Mouse (Mus musculus): ENCODE results near the gene Vamp2. TPM values are rescaled to one million over a fixed set of nuclear protein-coding genes. Genes with fewer than 3 reads are reported as not detected.

The Vamp2 gene
- polyA plus RNA-seq, 1 experiment from 2014 or later: 61.8 TPM

DNA sequence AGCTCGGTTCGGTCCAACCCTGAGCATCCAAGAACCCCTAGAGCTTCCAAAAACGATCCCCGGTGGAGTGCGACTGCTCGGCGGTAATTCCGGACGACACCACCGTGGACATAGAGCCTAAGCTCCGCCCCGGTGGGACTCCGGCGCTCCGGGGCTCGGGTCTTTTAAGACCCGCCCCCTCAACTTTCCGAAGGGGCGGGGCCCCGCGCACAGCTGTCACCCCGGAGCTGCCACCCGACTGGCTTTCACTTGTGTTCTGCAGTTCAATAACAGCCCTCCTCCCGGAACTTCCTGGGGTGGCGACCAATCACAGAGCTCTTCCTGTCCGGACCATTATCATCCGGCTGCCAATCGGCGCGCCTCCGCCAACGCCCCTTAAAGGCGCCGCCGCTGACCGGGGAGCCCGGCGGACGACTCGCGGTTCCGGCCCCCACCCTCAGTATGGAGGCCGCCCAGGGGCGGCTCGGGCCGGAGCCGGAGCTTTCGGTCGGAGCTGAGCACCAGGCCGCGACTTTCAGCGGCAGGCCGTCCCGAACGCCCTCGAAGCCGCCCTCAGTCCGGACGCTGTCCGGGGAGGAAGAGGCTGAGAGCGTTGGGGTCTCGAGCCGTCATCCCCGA, 28.8 kb upstream of the Vamp2 start, which contains the start of gene Borcs6:
Borcs6 (plus strand) TSS at position 361 of the 618 bp plus-strand sequence.
- Histone ChIP-seq H3K4me3 (replicated peaks) (peak within 1 kb of the TSS; percentile 89), H3K4me1 (replicated peaks) (peaks cover 24% of the 10 kb centered on the region), H3K27ac (peak within 1 kb of the TSS; percentile 91), H3K9me3 (no peaks in the 10 kb centered on the region), H3K9ac (peak within 1 kb of the TSS; percentile 81), H3K36me3 (no peaks in the 10 kb centered on the region), H3K27me3 (replicated peaks) (no peaks in the 10 kb centered on the region), H3K4me2 (replicated peaks) (peak within 1 kb of the TSS; percentile 93)
- under 1% methylated on average over 64 of the region's 64 CpGs for WGBS
- ATAC-seq: peak; percentile 92

DNA sequence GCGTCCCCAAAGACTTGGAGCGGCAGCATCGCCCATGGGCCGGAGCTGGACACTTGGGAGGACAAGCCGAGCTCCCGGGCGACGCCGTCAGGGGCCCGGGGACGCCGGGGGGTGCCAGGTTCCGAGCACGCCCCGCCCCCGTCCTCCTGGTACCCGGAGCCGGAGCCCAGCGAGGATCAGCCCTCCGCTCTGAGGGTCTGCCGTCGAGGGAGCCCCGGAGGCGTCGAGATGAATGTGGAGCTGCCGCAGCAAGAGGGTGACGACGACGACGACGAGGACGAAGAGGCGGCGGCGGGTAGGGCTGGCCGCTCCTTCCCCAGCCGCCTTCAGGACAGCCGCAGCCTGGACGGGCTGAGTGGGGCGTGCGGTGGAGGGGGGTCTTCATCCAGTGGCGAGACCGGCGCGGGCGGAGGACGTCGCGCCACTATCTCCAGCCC, 28.3 kb upstream of the Vamp2 start:
- Histone ChIP-seq H3K9ac (peak overlapping the region; percentile 81), H3K4me3 (replicated peaks) (peak overlapping the region; percentile 89), H3K36me3 (no peaks in the 10 kb centered on the region), H3K9me3 (no peaks in the 10 kb centered on the region), H3K4me1 (replicated peaks) (peaks cover 24% of the 10 kb centered on the region), H3K4me2 (replicated peaks) (peak overlapping the region; percentile 93), H3K27ac (peak overlapping the region; percentile 91), H3K27me3 (replicated peaks) (no peaks in the 10 kb centered on the region)
- under 1% methylated on average over 49 of the region's 49 CpGs for WGBS
- peak; percentile 11 for ATAC-seq

DNA sequence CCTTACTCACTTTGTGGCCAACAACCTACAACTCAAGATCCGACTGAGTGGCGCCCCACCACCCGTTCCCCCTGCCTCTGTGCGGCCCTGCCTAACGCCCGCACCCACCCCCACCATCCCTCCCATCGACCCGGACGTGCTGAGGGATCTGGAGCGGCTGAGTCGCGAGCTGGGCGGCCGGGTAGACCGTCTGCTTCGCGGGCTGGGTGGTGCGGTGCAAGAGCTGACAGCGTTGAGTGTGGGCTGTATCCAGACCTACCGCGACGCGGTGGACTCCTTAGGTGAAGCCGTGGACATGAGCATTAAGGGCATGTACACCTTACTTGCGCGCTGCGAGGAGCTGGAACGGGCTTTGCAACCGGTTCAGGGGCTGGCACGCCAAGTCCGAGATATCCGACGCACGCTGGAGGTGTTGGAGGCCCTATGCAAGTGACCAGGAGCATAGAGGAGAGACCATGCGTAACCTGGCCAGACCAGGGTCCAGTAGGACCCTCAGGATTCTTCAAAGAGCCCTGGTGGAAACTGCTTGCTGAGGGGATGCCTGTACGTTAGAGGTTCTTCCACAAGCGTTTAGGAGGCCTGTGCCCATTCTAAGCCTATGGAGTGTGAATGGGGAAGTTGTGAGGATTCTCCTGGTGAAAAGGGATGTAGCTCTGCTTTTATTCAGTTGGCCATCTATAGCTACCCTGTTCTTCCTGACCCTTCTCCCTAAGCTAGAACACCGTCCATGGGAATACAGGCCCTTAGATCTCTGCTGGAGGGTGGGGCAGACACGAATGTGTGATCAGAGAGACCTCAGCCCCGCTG, 27.6 kb upstream of the Vamp2 start:
- Histone ChIP-seq H3K27me3 (replicated peaks) (no peaks in the 10 kb centered on the region), H3K4me3 (replicated peaks) (peak overlapping the region; percentile 89), H3K27ac (peak overlapping the region; percentile 91), H3K36me3 (no peaks in the 10 kb centered on the region), H3K4me1 (replicated peaks) (peaks cover 24% of the 10 kb centered on the region), H3K4me2 (replicated peaks) (peak overlapping the region; percentile 93), H3K9me3 (no peaks in the 10 kb centered on the region), H3K9ac (peak overlapping the region; percentile 81)
- 2% methylated on average over 40 of the region's 40 CpGs for WGBS
- no peak for ATAC-seq

DNA sequence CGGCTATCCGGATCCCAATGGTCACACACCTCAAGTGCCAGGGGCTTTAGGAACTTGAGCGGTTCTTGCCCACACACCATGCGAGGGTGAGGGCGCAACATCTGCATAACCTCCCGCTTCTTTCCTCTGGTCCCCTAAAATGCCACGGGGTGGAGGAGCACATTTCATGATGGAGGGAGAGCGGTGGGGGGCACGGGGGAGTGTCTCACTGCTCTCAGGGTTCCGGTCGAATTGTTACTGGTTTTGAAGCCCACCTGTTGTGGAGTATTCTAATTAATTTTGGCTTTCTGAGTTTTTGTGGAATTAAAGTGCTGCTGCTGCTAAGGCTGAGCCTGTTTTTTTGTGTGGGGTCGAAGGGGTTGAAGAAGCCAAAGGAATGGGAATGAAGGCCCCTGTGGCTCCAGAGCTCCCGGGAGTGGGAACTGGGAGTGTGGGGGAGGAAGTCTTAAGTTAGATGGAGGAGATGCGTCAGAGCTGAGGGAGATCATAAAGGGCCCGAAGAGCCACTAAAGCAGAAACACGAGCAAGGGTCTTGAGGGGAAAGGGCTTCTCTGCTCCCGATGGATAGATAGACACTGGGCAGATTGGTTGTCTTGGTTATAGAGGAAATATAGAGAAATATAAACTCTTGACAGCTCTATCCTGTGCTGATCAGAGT, 26.9 kb upstream of the Vamp2 start:
- no peaks in the 10 kb centered on the region for H3K9me3 ChIP-seq
- H3K36me3 ChIP-seq: no peaks in the 10 kb centered on the region
- peaks cover 28% of the 10 kb centered on the region for H3K4me1 ChIP-seq (replicated peaks)
- no peaks in the 10 kb centered on the region for H3K27me3 ChIP-seq (replicated peaks)
- H3K4me3 ChIP-seq (replicated peaks): peak overlapping the region; percentile 89
- H3K9ac ChIP-seq: peak overlapping the region; percentile 81
- no peak overlapping the region; the same call in 1 of the 2 replicates for H3K27ac ChIP-seq
- no peak for ATAC-seq
- peak overlapping the region; percentile 93 for H3K4me2 ChIP-seq (replicated peaks)
- 16% methylated on average over 17 of the region's 17 CpGs for WGBS

DNA sequence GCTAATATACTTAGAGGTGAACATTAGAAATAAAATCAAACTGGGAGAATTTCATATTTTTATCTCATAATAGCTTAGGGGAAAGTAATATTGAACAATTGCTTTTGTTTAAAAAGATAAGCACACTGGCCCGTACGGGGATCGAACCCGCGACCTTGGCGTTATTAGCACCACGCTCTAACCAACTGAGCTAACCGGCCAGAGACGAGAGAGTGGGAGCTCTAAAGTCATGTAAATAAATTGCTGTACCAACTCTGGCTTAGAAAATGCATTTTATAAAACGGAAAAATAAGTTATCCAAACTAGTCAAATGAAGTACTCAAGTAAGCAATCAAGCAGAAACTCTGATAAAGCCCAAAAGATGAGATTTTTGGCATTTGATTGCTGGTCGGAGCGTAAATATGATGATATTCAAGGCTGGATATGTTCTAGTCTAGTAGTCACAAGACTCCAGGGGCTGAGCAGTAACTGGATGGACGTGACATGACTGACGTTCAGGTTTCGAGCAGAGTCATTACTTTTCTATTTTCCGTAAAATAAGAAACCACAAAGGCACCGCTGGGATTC, 26.0 kb upstream of the Vamp2 start:
- no peak for ATAC-seq
- peak overlapping the region; percentile 67 for H3K27ac ChIP-seq
- H3K36me3 ChIP-seq: no peaks in the 10 kb centered on the region
- H3K9ac ChIP-seq: 0 out of 2 replicates have a peak overlapping the region, but pooled peaks have one; percentile 29
- H3K4me2 ChIP-seq (replicated peaks): peak overlapping the region; percentile 93
- H3K4me3 ChIP-seq (replicated peaks): peak overlapping the region; percentile 66
- WGBS: under 1% methylated on average over 17 of the region's 17 CpGs
- no peaks in the 10 kb centered on the region for H3K9me3 ChIP-seq
- no peaks in the 10 kb centered on the region for H3K27me3 ChIP-seq (replicated peaks)
- peaks cover 34% of the 10 kb centered on the region for H3K4me1 ChIP-seq (replicated peaks)

DNA sequence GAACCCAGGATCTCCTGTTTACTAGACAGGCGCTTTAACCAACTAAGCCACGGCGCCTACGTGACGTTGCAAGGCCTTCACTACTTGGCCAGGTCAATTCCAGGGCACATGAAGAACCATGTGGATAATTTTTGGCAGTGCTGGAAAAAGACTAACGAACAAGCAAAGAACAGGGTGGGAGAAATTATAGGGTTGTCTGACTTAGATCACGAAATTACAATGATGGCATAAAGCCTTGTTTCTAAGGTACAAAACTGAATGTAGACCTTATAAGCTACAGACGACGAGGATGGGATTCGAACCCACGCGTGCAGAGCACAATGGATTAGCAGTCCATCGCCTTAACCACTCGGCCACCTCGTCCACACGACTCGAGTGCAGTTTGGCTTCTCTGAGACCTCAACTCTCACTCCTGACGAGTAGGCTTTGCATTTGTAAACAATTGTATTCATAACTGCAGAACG, 25.5 kb upstream of the Vamp2 start:
- Histone ChIP-seq H3K4me3 (replicated peaks) (peak overlapping the region; percentile 66), H3K9ac (0 out of 2 replicates have a peak overlapping the region, but pooled peaks have one; percentile 29), H3K4me1 (replicated peaks) (peaks cover 39% of the 10 kb centered on the region), H3K27me3 (replicated peaks) (no peaks in the 10 kb centered on the region), H3K9me3 (no peaks in the 10 kb centered on the region), H3K4me2 (replicated peaks) (peak overlapping the region; percentile 55), H3K36me3 (no peaks in the 10 kb centered on the region), H3K27ac (peak overlapping the region; percentile 67; the same call in 1 of the 2 replicates)
- under 1% methylated on average over 19 of the region's 19 CpGs for WGBS
- peak; percentile 66 for ATAC-seq

DNA sequence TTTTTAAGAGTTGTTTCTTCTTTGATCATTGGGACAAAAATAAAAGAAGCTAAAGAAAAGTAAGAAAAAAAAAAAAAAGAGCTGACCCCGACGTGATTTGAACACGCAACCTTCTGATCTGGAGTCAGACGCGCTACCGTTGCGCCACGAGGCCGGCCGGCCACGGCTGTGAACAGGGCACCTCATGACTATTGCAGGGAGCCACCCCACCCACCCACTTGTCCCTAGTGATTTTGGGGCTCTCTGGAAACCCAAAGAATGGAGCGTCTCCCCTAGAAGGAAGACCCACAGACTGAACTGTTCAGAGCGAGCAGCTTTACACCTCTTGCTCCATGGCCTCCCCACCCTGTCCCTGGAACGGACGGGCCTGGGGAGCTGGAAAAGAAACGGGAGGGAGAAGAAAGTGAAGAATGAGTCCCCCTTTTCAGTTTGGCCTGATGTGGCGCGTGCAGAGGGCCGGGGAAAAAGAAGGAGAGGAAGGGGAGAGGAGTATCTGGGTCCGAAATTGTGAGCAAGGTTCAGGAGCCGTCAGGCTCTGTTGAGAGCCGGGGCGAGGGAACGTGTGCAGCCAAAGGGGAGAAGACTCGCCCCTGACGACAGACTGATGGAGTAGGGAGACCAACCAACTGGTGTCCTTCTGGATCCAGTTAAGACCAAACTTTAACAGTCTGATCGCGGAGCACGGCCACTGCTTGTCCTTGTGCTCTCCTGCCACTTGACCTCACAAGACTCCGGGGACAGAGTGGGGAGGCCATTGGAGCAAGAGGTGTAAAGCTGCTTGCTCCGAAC, 24.7 kb upstream of the Vamp2 start:
- H3K27me3 ChIP-seq (replicated peaks): no peaks in the 10 kb centered on the region
- under 1% methylated on average over 31 of the region's 31 CpGs for WGBS
- H3K4me3 ChIP-seq (replicated peaks): peak overlapping the region; percentile 66
- H3K36me3 ChIP-seq: no peaks in the 10 kb centered on the region
- H3K9ac ChIP-seq: peak overlapping the region; percentile 66
- peak overlapping the region; percentile 65 for H3K4me2 ChIP-seq (replicated peaks)
- H3K4me1 ChIP-seq (replicated peaks): peaks cover 36% of the 10 kb centered on the region
- H3K27ac ChIP-seq: 0 out of 2 replicates have a peak overlapping the region, but pooled peaks have one; percentile 66
- H3K9me3 ChIP-seq: no peaks in the 10 kb centered on the region
- peak; percentile 45; the same call in 1 of the 2 replicates for ATAC-seq

DNA sequence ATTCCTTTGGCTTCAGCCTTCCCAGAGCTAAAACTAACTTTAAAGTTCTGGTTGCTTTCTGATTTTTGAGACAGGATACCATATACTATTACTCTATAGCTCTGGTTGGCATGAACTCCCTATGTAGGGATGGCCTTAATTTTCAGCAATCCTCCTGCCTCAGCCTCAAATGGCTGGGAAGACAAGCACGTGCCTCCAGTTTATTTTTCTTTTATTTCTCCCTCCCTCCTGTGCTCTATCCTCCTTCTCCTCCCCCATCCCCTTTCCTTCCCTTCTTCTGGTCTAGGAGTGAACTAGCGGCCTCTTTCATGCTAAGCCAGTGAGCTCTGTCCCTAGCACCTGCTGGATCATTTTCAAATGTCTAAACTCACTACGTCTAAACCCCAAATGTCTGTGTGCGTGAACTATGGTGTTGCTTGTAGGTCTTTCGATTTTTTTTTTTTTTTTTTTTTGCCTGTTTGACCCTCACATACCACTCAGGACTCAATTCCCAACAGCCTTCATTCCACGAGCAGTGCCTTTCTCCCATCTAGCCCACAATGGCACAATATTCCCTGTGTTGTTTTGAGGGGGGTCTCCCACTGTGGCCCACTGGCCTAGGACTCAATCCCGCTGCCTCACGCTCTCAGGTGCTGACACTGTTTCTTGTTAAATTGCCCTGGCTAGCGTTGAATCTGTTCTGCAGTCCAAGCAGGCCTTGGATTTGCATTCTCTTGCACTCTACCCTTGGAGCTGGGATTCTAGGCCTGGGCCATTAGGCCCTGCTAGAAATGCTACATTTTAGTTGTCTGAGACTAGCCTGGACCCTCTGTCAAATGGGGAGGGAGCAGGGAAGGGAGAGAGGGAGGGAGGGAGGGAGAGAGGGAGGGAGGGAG, 23.8 kb upstream of the Vamp2 start:
- H3K36me3 ChIP-seq: no peaks in the 10 kb centered on the region
- peak overlapping the region; percentile 66 for H3K4me3 ChIP-seq (replicated peaks)
- H3K4me1 ChIP-seq (replicated peaks): peaks cover 33% of the 10 kb centered on the region
- WGBS: 58% methylated on average over 9 of the region's 9 CpGs
- H3K9ac ChIP-seq: peak overlapping the region; percentile 66
- H3K27ac ChIP-seq: no peak overlapping the region
- H3K4me2 ChIP-seq (replicated peaks): peak overlapping the region; percentile 65
- H3K9me3 ChIP-seq: no peaks in the 10 kb centered on the region
- H3K27me3 ChIP-seq (replicated peaks): no peaks in the 10 kb centered on the region
- ATAC-seq: no peak

DNA sequence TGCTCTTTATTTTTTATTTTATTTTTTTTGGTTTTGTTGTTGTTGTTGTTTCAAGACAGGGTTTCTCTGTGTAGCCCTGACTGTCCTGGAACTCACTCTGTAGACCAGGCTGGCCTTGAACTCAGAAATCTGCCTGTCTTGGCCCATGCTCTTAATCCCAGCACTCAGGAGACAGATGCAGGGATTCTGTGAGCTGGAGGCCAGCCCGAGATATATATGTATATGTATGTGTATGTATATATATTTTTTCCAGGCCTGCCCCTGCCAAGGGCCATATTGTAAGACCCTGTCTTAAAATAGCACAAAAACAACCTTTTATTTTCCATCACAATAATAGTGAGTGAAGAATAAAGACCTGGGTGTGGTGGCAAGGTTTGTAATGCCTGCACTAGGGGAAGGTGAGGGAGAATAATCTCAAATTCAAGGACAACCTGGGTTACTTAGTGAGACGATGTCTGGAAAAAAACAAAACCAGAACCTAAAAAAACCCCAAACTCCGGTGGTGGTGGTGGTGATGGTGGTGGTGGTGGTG, 22.8 kb upstream of the Vamp2 start:
- no peak overlapping the region for H3K9ac ChIP-seq
- H3K4me2 ChIP-seq (replicated peaks): no peak overlapping the region
- H3K4me1 ChIP-seq (replicated peaks): peaks cover 32% of the 10 kb centered on the region
- no peaks in the 10 kb centered on the region for H3K27me3 ChIP-seq (replicated peaks)
- no peak overlapping the region for H3K4me3 ChIP-seq (replicated peaks)
- ATAC-seq: no peak
- WGBS: 65% methylated on average over 3 of the region's 3 CpGs
- H3K9me3 ChIP-seq: no peaks in the 10 kb centered on the region
- H3K27ac ChIP-seq: no peak overlapping the region
- no peaks in the 10 kb centered on the region for H3K36me3 ChIP-seq

DNA sequence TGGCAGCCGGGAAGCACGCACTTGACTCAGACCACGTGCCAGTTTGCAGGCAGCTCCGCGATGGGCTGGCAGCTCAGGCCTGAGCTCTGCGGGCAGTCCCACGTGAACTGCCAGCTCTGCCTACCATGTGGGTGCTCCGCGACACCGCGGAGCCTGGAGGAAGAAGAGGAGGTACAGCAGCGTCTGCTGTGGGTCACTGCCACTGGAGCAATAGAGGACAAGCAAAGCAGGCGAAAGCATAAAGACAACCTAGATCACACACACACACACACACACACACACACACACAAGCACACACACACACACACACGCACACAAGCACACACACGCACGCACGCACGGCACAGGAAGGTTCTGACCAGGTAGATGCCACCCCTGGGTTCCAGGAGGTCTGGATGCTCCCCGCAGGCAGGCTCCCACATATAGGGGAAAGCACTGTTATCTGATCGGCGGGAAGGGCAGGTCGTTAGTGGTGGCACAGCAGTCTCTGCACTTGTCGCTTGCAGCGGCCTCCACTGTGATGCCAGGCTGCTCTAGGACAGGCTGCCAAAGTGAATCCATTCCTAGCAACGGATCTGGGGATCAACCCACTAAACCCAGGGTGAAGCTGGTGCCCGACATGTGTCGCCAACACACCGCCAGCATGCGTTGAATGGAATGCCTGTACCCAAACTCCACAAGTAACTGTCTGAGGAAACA, 22.0 kb upstream of the Vamp2 start:
- 3% methylated on average over 29 of the region's 29 CpGs for WGBS
- H3K36me3 ChIP-seq: no peaks in the 10 kb centered on the region
- H3K9ac ChIP-seq: peak overlapping the region; percentile 40
- peak overlapping the region; percentile 40 for H3K4me3 ChIP-seq (replicated peaks)
- H3K9me3 ChIP-seq: no peaks in the 10 kb centered on the region
- H3K4me2 ChIP-seq (replicated peaks): peak overlapping the region; percentile 90
- ATAC-seq: no peak
- H3K27ac ChIP-seq: no peak overlapping the region
- H3K4me1 ChIP-seq (replicated peaks): peaks cover 27% of the 10 kb centered on the region
- H3K27me3 ChIP-seq (replicated peaks): no peaks in the 10 kb centered on the region
